Mouse (Mus musculus) kidney, postnatal 14 days (tissue): Measurements from ENCODE around the gene Prkg1.

ENCODE experiments used
- DNase-seq: peaks from one replicate; pipeline ENCODE4 v3.0.0; 2022; ENCODE audit warnings: mixed read lengths

Prkg1 gene

DNA sequence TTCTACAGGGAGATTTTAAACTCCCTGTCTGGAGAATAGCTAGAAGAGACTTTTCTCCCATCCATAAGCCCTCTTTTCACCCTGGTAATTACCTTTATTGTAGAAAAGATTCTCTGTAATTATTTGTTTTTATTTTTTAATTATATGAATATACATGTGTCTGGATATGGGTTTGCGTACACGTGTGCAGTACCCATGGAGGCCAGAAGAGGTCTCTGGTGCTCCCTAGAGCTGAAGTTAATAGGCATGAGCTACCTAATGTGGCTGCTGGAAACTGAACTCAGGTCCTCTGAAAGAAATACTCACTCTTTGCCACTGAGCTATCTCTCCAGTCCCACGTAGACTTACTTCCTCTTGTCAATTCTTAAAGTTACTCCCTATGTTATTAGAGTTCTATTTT lies 937.0 kb downstream of the Prkg1 start:
- no peak for DNase-seq

DNA sequence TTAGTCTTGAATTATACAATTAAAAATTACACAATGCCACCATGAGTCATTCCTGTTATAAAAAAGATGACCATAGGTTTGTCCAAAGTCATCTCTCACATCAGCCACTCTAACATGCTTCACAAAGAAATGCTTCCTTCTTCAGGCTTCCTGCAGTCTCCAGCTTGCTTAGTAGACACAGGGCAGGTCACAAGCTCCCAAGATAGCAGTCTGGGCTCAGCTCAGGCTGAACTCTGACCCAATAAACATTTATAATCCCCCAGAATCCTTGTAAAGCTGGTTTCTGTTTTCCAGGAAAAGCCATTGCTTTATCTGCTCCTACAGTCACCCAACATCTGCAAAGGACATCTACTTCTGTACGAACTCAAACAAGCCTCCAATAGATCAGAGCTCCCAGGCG lies 938.7 kb downstream of the Prkg1 start:
- DNase-seq, result peak; percentile 32

DNA sequence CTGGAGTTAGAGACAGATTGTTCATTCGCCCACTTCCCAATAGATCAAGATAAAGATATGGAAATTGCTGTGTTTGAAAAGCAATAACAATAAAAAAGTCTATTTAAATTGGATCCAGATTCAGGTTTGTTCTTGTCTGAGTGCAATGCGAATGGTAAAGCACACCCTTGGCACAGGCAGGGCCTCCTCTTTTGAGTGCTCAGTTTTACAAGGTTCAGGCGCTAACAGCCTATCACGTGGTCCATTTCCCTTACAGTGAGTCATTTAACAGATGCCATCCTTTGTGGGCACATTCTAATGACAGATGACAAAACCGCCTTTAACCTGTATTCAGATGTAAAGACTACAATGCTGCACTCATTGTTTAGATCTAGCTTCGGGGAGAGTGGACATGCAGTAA lies 949.2 kb downstream of the Prkg1 start:
- DNase-seq, result no peak

DNA sequence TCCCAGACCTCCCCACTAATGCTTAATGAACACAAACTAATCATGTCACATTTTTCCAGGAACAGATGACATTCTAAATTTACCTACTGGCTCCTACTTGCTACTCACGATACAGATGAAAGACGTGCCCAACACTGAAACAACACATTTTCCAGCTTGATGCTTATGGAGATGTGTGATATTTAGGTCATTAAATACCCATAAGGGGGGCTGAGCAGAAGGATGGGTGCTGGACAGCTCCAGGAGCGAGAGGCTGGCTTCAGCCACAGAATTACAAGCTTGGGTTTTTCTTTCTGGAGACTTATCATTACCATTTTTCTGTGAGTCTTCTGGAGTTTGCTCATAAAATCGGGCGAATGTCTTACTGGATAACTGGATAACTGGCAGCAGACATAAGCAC lies 958.6 kb downstream of the Prkg1 start:
- DNase-seq, result no peak

DNA sequence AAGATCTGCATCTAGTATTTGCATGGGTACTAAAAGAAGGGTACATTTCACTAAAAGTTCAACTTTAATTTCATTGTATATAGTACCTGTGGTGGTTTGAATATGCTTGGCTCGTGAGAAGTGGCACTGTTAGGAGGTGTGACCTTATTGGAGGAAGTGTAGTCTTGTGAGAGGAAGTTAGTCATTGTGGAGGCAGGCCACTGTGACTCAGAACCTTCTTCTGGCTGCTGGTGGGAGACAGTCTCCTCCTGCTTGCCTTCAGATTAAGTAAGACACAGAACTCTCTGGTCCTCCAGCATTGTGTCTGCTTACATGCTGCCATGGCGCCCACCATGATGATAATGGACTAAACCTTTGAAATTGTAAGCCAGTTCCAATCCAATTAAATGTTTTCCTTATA lies 984.0 kb downstream of the Prkg1 start:
- no peak for DNase-seq

DNA sequence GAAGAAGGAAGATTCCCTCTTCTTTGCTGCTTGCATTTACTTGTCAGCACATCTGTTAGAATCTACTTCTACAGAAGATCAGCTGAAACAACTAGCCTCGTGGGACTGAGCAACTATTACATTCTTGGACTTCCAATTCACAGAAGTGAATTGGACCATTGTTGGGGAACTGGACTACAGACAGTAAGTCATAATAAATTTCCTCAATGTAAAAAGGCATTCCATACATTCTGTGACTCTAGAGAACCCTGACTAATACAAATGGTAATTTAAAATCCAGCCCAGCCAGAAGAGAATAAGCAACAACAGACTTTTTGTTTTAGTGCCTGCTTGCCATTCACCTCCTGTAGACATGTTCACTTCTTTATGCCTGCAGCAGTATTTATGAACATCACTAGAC lies 996.5 kb downstream of the Prkg1 start:
- DNase-seq, result no peak

DNA sequence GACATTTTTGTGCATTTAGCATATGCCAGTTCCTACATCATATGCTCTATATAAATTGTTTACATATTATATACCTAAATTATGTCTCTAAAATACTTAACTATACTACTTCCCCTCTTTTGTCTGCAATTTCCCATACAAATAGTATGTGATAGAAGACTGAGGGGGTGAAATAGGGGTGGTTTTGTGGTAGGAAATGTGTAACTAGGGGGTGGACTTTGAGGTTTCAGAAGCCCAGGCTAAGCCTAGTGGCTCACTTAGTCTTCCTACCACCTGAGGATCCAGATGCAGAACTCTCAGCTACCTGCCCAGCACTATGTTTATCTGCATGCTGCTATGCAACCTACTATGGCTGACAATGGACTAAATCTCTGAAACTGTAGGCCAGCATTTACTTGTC lies 1020.4 kb downstream of the Prkg1 start:
- DNase-seq, result no peak

DNA sequence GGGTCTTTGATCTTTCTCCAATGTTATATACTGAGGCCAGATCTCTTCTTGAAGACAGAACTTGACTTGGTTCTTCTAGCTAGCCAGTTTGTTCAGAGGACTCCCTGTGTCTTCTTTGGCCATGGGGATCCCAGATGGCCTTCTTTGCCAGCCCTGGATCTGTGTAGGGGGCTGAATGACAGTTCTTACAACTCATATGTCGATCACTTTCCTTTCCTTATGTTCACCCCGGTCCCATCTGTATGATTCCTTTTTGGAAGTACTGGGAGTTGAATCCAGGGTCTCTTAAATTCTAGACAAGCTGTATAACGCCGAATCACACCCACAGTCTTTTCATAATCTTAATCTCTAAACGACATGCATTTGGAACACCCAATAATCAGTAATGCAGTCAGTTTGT lies 1065.7 kb downstream of the Prkg1 start:
- DNase-seq, result no peak

DNA sequence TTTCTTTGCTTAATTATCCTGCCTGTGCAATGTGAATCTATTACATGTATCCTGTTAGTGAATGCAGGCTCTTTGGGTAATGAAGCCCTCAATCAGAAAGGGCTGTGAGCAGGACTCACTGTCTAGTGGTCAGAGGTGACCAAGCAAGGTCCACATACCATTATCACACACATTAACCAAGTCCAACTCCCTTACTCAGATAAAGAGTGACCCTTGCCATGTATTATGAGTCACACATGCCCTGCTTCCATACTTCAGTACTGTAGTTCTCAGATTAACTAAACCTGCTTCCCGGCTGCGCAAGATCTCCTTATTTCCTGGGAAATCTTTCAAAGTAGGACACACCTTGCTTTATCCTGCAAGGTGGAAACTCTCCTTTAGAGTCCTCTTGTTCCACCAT lies 1073.6 kb downstream of the Prkg1 start:
- no peak for DNase-seq

DNA sequence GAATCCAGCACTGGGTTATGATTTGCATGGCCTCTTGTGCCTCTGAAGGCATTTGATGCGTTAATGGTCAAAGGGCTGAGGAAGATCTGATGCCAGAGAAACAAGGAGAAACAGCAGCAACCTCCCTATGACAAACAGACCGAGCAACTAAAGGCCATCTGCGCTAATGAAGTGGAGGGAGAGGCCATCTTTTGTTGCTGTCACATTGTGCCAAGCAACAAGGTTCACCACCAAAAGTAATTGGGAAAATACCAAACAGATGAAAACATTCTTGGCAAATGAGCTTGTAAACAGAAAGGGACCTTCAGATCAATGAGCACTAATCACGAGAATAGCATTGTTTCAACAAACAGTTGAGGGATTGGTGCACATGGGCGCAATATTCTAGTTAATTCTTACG lies 1074.1 kb downstream of the Prkg1 start:
- DNase-seq, result no peak

DNA sequence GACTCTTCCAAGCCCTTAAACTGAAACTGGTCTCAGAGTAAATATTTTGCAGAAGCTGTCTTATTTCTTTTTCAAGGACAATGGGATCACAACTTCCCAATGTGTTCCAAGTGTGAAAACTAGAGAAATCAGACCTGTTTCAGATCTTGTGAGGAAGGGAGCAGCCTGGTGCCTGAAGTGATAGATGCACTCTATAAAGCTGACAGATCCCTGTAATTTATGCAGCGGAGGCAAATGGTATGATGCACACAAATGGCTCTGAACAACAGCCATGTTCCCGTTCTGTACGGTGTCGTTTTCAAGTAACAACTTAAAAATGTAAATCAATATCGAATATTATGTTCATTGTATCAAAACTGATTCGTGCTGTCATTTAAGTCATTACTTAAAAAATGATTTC lies 1076.9 kb downstream of the Prkg1 start:
- DNase-seq, result no peak

DNA sequence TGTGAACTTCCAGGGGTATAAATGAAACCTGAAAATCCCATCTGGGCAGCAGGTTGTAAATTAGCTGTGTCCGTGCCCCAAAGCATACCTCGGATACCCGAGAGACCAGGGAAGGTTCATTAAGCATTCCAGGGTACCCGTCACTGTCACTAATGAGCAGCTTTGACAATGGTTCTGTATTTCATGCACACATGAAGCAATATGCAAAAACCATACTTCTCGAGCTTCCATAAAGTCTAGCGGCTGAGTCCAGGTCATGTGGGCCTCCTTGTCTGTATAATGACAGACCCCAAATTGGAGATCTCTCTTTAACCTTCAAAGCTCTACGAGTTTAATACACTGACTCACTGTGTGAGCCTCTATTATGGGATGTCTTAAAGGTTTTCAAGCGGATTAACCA lies 1088.5 kb downstream of the Prkg1 start:
- DNase-seq, result no peak

DNA sequence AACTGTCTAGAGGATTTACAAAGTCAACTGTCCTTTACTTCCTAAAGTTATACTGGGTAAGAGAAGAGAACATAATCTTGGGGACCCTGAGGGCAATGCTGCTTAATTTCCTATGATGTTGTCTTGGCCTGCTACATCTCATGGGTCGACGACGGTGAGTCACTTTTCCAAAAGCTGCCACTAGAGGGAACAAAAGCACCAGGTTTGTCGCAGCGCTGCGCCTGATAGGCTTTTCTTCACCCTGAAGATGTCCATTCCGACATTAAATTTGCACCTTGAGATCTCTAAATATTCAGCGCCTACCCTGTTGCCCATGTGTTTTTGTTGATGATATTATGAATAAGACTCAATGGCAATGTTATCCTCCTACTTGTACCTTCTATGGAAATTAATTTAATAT lies 1100.6 kb downstream of the Prkg1 start:
- DNase-seq, result peak; percentile 76

DNA sequence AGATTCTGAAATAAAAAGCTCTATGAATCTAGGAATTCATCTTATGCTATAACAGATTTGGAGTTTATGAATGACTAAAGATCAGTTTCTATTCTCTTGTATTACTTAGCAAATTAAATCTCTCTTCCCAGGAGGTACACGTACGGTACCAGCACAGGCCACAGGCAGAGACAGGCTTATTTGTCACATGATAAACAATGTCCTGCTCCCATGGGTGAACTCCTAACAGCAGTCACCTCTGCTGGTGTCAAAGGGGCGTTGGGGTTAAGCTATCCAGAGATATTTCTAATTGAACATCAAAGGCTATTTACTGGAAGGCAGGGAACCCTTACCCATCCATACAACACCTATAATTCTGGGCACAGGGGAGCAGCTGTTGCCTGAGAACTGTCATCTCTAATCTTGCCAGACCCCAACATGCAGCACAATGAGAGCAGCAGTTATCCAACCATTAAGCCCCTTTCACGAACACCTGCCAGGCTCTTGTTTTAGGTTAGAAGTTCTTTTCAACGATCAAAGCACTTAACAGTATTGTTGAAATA lies 1122.1 kb downstream of the Prkg1 start:
- DNase-seq, result no peak

DNA sequence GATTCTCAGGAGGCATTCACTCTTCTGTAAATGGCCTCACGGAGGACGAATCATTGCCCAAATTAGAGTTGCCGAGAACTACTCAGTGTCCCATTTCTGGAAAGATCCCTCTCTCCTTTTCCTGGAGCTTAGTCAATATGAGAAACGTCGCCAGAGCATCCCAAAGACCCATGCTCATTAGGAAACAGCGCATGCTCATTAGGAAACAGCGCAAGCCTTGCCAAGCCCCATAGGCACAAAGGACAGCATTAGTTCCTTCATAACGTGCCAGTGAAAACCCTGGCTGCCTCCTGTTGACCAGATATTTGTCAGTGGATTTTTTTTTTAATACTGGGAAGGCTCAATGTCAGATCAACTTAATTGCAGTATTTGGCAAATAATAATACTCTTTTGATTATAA lies 1127.4 kb downstream of the Prkg1 start:
- no peak for DNase-seq

DNA sequence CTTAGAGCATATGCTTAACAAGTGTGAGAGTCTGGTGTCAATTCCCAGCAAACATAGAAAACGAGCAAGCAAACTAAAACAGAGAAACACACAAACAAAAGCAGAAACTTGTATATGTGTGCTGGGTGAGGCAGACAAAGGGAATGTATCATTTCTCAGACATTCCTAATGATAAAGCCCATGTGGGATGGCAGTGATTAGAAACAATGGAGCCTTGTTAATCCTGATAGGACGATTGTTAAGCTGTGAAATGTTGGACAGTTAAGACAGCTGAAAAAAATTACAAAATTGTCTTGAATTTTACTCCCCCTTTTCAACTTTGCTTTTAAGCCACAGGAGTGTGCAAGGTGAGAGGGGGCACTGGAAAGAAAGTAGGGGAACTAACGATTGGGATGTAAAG lies 1133.8 kb downstream of the Prkg1 start:
- DNase-seq, result no peak

DNA sequence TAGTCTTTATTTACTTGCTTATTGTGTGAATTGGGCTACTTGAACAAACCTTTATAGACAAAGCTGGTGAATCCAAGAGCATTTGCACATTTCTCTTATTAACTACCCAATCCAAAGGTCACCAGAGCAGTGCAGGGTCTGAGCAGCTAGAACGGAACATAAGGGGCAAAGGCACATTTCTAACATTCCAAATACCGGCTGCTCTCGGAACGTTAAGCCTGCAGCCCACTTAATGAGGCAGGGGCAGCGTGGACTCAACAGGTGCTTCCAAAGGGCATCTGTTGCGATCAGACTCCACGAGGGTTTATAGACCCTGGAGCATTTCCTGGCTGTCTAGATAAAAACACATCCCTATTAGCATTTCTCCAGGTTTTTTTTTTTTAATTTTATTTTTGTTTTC lies 1138.8 kb downstream of the Prkg1 start:
- peak; percentile 57 for DNase-seq

DNA sequence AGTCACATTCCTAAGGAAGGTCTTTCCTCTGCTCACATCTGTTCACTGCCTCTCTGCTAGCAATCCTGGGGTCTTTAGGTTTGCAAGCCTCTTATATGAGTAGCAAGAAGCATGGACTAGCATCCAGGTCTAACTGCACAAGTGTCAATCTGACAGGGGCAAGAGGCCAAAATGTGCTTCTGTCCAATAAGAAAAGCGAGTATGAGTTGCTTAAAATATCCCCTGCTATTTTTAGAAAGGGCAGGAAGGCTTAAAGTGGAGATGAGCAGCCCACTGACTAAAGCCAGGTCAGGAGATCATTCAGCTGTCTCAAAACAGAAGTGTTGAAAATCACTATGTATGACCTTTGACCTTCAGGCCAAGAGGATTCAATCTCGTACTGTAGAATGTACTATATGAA lies 1139.4 kb downstream of the Prkg1 start:
- peak; percentile 16 for DNase-seq

DNA sequence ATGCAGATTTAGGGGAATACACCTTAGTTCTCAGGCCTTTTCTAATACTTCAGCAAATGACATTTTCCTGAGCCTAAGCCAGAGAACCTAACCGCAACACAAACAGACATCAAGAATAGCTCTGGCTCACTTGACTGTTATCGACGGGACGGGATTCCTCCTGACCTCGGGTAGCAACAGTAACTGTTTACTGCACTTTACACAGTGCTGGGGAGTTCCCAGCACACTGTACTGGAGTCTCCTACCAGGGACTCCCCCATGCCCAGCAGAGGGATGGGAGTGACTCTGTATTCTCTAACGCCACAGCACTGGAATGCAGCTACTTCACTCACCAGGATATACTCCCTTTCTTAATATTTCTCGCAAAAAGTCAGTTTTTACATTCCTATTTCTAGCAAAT lies 1141.2 kb downstream of the Prkg1 start:
- no peak for DNase-seq

DNA sequence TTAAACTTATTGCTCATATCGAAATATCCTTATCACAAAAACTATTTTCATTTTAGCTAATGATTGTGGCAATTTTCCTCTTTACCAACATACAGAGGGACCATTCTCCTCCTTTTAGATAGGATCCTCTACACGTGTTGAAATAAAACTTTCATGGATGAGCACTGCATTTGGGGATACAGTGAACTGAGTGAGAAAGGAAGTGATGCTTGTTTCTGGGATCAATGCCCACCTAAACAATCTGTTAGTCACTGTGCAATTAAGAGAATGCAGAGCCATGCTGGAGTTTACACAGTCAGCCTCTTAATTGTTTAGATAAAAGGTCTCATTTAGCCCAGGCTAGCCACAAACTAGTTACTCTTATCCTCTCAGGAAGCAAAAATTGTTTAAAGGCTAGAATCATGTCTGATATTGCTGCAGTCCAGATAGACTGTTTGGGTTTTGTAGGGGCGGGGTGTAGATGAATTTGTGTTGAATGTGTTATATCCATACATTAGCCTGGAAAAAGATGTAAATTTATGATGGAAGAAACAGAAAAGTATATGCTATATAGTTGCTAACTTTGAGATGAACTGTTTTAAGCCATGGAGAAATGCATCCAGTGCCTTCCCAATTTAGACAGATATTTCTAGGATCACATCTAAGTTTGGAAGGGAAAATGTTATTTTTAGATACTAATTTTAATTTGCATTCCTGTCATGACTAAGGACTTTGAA lies 1151.5 kb downstream of the Prkg1 start:
- no peak for DNase-seq

DNA sequence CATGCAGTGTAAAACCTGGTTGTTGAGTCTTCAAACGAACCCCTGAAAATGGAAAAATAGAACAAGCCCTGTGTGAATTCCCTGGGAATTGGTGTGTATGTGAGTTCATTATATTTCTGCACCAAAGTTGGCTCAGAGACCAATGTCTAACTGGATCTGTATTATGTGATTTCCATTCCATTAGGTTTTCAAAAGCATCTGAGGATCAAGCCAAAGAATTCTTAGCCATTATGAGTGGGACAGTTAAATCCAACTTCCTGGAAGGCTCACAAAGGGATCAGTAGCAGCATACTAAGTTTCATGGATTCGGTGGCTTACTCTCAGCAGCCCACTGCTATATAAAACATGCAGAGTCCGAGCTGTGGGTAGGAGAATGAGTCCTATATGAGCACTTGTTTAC lies 1178.5 kb downstream of the Prkg1 start:
- DNase-seq, result no peak

DNA sequence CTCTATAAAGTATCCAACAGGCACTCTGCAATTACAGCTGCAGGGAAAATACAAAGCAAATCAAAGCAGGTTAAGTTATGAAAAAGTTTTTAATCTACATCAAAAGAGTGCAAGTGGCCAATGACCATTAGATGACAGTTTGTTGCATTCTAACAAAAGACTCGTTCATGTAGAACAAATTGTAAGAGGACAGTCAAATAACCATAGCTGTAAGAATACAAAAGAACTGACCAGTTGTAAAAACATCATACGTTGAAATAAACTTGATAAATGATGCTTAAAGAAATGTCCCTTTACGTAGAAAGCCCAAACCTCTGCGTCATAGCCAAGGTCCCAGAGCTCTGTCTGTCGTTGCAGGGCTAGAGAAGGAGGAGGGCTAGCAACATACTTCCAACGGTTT lies 1200.3 kb downstream of the Prkg1 start:
- DNase-seq, result no peak

DNA sequence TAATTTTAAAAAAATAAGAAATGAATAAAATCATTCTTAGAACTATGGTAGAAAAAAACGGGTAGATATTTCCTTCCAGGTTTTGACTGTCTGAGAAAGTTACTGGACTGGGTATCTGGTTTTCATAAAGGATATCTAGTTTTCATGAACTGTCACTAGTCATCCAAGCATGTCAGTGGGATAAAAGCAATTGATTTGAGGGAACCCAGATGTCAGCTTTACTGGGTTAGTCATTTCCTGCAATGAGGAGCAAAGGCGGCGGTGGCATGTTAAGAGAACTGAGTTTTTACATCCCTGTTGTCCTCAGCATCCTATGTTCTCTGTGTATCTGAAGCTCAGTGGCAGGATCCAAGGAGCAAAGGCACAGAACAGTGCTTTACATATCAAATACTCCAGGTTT lies 1201.0 kb downstream of the Prkg1 start:
- no peak for DNase-seq

DNA sequence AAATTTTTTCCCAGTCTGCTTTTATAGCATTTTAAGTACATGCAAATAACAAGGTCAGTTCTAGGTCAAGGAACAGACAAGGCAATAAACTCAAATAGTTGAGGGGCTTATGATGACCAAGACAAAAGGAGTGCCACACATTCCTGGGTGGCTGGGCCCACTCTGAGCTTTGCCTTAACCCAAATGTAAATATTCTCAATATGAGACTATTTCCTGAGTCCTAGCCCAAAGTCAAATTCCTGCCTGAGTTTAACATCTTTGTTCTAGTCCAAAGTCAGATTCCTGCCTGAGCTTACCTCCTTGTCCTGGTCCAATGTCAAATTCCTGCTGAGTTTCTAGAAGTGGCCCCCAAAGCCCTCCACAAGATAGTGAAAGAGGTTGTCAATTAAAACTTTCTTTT lies 1206.8 kb downstream of the Prkg1 start:
- DNase-seq, result no peak

DNA sequence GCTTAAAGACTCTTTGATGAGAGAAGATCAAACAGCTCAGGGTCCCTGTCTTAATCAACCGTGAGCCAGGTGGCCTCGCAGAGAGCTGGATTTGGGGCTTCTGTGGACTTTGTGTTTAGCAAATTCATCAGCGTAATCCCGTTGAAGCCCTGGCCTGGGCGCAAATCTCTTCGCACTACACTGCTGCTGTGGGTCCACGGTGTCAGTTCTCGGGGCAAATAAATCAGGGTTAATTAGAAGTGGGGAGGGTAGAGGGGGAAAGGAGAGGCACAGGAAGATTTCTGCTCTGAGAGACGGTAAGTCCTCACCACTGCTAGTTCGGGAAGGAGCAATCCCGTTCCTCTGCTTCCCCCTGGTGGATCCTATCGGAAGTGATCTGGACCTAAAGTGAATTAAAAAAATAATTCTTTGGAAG lies 1210.4 kb downstream of the Prkg1 start:
- peak; percentile 77 for DNase-seq
